Mouse (Mus musculus) limb, embryonic 14.5 days (tissue): ENCODE data around the gene Zfp629. TPM values are rescaled to one million over a fixed set of nuclear protein-coding genes. Genes with fewer than 3 reads are reported as not detected.
"Not testable (repeated sequence)": the region's sequence is repeated elsewhere in the genome, so short reads cannot be mapped to it uniquely, and the experiment has no call there.

Source experiments
- ATAC-seq: fragments of 200-750 bp; cut with Nextera tagmentation; 2 replicates; pipeline ENCODE4 v1.8.0; 2017; ENCODE audit warnings: low read depth, moderate number of reproducible peaks, moderate TSS enrichment; ENCODE audit not compliant: low FRiP score
- DNase-seq: peaks from one replicate; pipeline ENCODE4 v3.0.0-alpha.2; 2015; ENCODE audit warnings: low spot score
- H3K27ac ChIP-seq: fragments of 300-500 bp; sonication (generic); replicated peaks from 2 replicates; pipeline ENCODE4 v1.5.1; 2014; ENCODE audit warnings: low read depth, mild to moderate bottlenecking, low read length, moderate library complexity, mixed read lengths
- H3K27me3 ChIP-seq: fragments of 300-500 bp; sonication (generic); 2 replicates; pipeline ENCODE4 v1.6.1; 2014; ENCODE audit warnings: low read length, mixed read lengths; ENCODE audit not compliant: control insufficient read depth, insufficient read depth
- H3K36me3 ChIP-seq: fragments of 300-500 bp; sonication (generic); 2 replicates; pipeline ENCODE4 v1.6.1; 2014; ENCODE audit warnings: mild to moderate bottlenecking, low read length, moderate library complexity, mixed read lengths; ENCODE audit not compliant: control insufficient read depth, insufficient read depth
- H3K4me1 ChIP-seq: fragments of 300-500 bp; sonication (generic); 2 replicates; pipeline ENCODE4 v1.6.1; 2014; ENCODE audit warnings: antibody characterized with exemption, low read length, mixed read lengths; ENCODE audit not compliant: control insufficient read depth, insufficient read depth
- H3K4me2 ChIP-seq: fragments of 300-500 bp; sonication (generic); replicated peaks from 2 replicates; pipeline ENCODE4 v1.6.1; 2014; ENCODE audit warnings: low read depth, mild to moderate bottlenecking, low read length, moderate library complexity; ENCODE audit not compliant: severe bottlenecking
- H3K4me3 ChIP-seq: fragments of 300-500 bp; sonication (generic); replicated peaks from 2 replicates; pipeline ENCODE4 v1.5.1; 2014; ENCODE audit warnings: low read length
- H3K9ac ChIP-seq: fragments of 300-500 bp; sonication (generic); 2 replicates; pipeline ENCODE4 v1.6.1; 2014; ENCODE audit warnings: mild to moderate bottlenecking, low read depth, low read length, moderate library complexity; ENCODE audit not compliant: severe bottlenecking
- H3K9me3 ChIP-seq: fragments of 300-500 bp; sonication (generic); 2 replicates; pipeline ENCODE4 v1.6.1; 2016; ENCODE audit warnings: low read length; ENCODE audit not compliant: control insufficient read depth
- POLR2A ChIP-seq: fragments of 200-500 bp; IDR thresholded peaks from 2 replicates; pipeline ENCODE4 v1.8.0; 2012; ENCODE audit warnings: inconsistent platforms, mild to moderate bottlenecking, moderate library complexity, borderline replicate concordance; ENCODE audit not compliant: insufficient read depth, insufficient read length; ENCODE audit errors: extremely low read depth
- WGBS: fragments of 180-500 bp; shearing (Covaris S2); extraction: QIAGEN DNeasy Blood & Tissue Kit; methylation state at CpG from one replicate; pipeline ENCODE4 v1.1.7; 2014; 5-methylcytosine and 5-hydroxymethylcytosine counted together
- polyA plus RNA-seq, 2 experiments: library from polyadenylated mRNA; depleted of rRNA in 1 of 2; stranded (reverse) in 1 of 2; unstranded in 1 of 2; fragments of >200 nt; fragmentation: Nextera tagmentation in 1 of 2; extraction: Ambion mirVana in 1 of 2; gene quantifications; 2 replicates each; pipeline versions ENCODE4 v1.2.1 to v1.2.3; 2012 to 2014

The Zfp629 gene
- polyA plus RNA-seq, 2 experiments = 13.9 to 23.8 TPM

- H3K9ac ChIP-seq = no peak overlapping the region
- H3K9me3 ChIP-seq = no peaks in the 10 kb centered on the region
- H3K27me3 ChIP-seq = no peaks in the 10 kb centered on the region
- no peak for TF ChIP-seq POLR2A
- no peak overlapping the region for H3K4me3 ChIP-seq
- H3K4me1 ChIP-seq = no peaks in the 10 kb centered on the region
- H3K4me2 ChIP-seq = no peak overlapping the region
- 82% methylated on average over 4 of the region's 4 CpGs for WGBS
- no peak for ATAC-seq
- DNase-seq = no peak
- no peaks in the 10 kb centered on the region for H3K36me3 ChIP-seq
- no peak overlapping the region for H3K27ac ChIP-seq
Measured at GRCm38 (mm10) chr7:127626471-127626870, 10.9 kb upstream of the Zfp629 start.

- ATAC-seq (no peak), DNase-seq (no peak)
- Histone ChIP-seq H3K4me1 (no peaks in the 10 kb centered on the region), H3K36me3 (no peaks in the 10 kb centered on the region), H3K27ac (no peak overlapping the region), H3K9ac (no peak overlapping the region), H3K4me3 (no peak overlapping the region), H3K4me2 (no peak overlapping the region), H3K9me3 (no peaks in the 10 kb centered on the region), H3K27me3 (no peaks in the 10 kb centered on the region)
- 96% methylated on average over 7 of the region's 7 CpGs for WGBS
- no peak for TF ChIP-seq POLR2A
Measured at GRCm38 (mm10) chr7:127626039-127626438, 10.4 kb upstream of the Zfp629 start.

GRCm38 (mm10) chr7:127618402-127618801 lies 2.8 kb upstream of the Zfp629 start:
- WGBS = 87% methylated on average over 7 of the region's 8 CpGs
- not testable (repeated sequence) for H3K4me1 ChIP-seq, H3K9me3 ChIP-seq

GRCm38 (mm10) chr7:127617962-127618361 lies 2.4 kb upstream of the Zfp629 start:
- no peak overlapping the region for H3K9ac ChIP-seq
- no peaks in the 10 kb centered on the region for H3K9me3 ChIP-seq
- H3K4me3 ChIP-seq = no peak overlapping the region
- no peak for DNase-seq
- 48% methylated on average over 2 of the region's 2 CpGs for WGBS
- no peak overlapping the region for H3K27ac ChIP-seq
- H3K27me3 ChIP-seq = no peaks in the 10 kb centered on the region
- H3K4me2 ChIP-seq = no peak overlapping the region
- no peak for ATAC-seq
- peaks cover 10% of the 10 kb centered on the region; the same call in 1 of the 2 replicates for H3K4me1 ChIP-seq
- H3K36me3 ChIP-seq = no peaks in the 10 kb centered on the region
- TF ChIP-seq POLR2A = no peak

More at GRCm38 (mm10) chr7:127618402-127618801, 2.8 kb upstream of the Zfp629 start:
- H3K27me3 ChIP-seq, H3K27ac ChIP-seq, DNase-seq, H3K9ac ChIP-seq, ATAC-seq, H3K4me3 ChIP-seq, H3K4me2 ChIP-seq, H3K36me3 ChIP-seq: not testable (repeated sequence)

- DNase-seq (no peak), ATAC-seq (no peak)
- H3K27me3 ChIP-seq = no peaks in the 10 kb centered on the region
- no peak overlapping the region for H3K9ac ChIP-seq
- H3K4me3 ChIP-seq = no peak overlapping the region
- no peak for TF ChIP-seq POLR2A
- 83% methylated on average over 1 of the region's 1 CpGs for WGBS
- peaks cover 10% of the 10 kb centered on the region for H3K36me3 ChIP-seq
- no peaks in the 10 kb centered on the region for H3K9me3 ChIP-seq
- no peak overlapping the region for H3K4me2 ChIP-seq
- H3K27ac ChIP-seq = no peak overlapping the region
- H3K4me1 ChIP-seq = peaks cover 10% of the 10 kb centered on the region; the same call in 1 of the 2 replicates
Measured at GRCm38 (mm10) chr7:127616881-127617280, 1.3 kb upstream of the Zfp629 start.

- ATAC-seq (no peak), DNase-seq (no peak)
- Histone ChIP-seq H3K4me3 (no peak overlapping the region; the same call in 1 of the 2 replicates), H3K9ac (no peak overlapping the region), H3K36me3 (peaks cover 15% of the 10 kb centered on the region), H3K27me3 (no peaks in the 10 kb centered on the region), H3K4me2 (0 out of 2 replicates have a peak overlapping the region, but pooled peaks have one; percentile 8), H3K27ac (no peak overlapping the region), H3K4me1 (peaks cover 10% of the 10 kb centered on the region; the same call in 1 of the 2 replicates), H3K9me3 (no peaks in the 10 kb centered on the region)
- no peak for TF ChIP-seq POLR2A
- 54% methylated on average over 1 of the region's 1 CpGs for WGBS
Measured at GRCm38 (mm10) chr7:127616336-127616735, 739 bp upstream of the Zfp629 start.
